Mouse (Mus musculus): ENCODE data around the gene Hnrnpd. TPM values are rescaled to one million over a fixed set of nuclear protein-coding genes. Genes with fewer than 3 reads are reported as not detected.

The Hnrnpd gene
- 19.3 and 29.6 TPM in 2 replicates for polyA plus RNA-seq (2012; rRNA removed)

DNA sequence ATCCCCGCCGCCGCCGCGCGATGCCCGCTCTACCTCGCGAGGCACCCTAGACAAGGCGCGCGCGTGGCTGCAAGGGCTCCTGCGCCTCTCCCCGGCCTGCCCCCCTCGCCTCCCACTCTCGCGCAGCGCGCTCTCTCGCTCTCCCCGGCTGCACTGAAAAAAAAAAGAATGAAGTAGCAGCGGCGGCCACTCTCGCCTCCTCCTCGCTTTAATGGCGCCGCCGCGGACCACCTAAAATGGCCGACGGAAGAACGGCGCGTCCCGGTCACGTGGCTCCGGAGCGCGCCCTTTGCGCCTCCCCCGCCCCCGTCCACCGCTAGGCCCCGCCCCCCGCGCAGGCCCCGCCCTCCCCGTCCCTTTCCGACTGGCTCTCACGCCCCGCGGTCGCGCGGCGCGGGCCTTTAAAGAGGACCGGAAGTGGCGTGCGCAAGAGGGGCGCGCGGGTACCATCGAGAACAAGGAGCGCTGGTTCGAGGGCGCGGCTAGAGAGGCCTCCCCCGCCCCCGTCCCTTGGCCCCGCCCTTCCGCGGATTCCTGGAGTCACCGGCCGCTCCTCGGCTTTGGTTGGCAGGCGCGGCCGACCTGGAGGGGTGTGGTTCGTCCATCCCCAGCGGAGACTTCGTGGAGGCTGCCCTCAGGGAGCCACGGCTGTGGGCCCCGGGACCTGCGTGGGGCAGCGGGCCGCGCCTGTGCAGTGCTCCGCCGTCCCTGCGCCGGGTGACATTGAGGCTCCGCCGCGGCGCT is at the start of gene Hnrnpd, which contains the start of gene 4930524J08Rik:
Hnrnpd (minus strand) TSS at position 240 of the 744 bp plus-strand sequence.
4930524J08Rik (plus strand) TSS at position 363 of the 744 bp plus-strand sequence.

DNA sequence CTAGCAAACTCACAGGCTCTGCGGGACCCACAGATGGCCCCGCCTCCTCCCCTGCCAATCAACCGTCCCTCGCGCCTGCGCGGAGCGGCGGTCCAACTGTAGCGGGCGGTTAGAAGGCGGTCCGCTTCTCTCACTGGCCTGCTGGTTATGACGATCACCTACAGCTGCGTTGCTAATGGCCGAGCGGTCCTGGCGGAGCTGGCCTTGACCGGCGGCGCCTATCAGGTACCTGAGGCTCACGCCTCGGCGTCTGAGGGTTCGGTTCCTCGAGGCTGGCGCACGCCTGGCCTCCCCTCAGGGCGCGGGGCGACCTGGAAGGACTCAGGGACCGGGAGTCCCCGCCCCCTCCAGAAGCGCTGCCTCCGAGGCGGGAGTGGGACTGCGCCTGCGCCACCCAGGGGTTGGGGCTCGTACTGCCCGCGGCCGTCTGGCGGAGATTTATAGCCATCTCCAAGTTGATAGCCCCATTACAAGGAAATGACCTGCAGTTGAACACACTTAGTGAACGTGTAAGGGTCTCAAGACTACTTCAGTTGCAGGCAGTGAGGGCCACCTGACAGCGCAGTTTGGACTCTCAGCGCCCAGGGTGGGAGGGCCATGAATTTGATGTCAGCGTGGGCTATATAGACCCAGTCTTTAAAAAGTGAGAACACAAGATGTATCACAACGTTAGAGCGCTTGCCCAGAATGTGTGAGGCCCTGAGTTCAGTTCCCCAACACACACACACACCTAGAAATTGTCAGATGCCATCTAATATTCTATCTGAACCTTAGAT is 72.4 kb downstream of the Hnrnpd start, which contains the start of gene Vamp9:
Vamp9 (plus strand) TSS at position 74 of the 776 bp plus-strand sequence.

Other genes with a start within 250 kb of the Hnrnpd start
- 6.3 and 6.7 TPM in 2 replicates for gene Rasgef1b, start 249.9 kb downstream of the Hnrnpd start, polyA plus RNA-seq (2012; rRNA removed)
- gene Vamp9, start 72.7 kb downstream of the Hnrnpd start, polyA plus RNA-seq (2012; rRNA removed), result 0.54 TPM in 1 of 2 replicates, not detected in the other
- 2.6 and 4.3 TPM in 2 replicates for gene 4930524J08Rik, start 123 bp upstream of the Hnrnpd start, polyA plus RNA-seq (2012; rRNA removed)
- gene Hnrnpdl, start 60.7 kb upstream of the Hnrnpd start, polyA plus RNA-seq (2012; rRNA removed), result 18.4 and 27.9 TPM in 2 replicates
- gene Enoph1, start 61.0 kb upstream of the Hnrnpd start, polyA plus RNA-seq (2012; rRNA removed), result 13.3 and 18.6 TPM in 2 replicates
- gene Tmem150c, start 180.9 kb upstream of the Hnrnpd start, polyA plus RNA-seq (2012; rRNA removed), result 0.05 and 0.29 TPM in 2 replicates

Data from stomach, adult 2 months (tissue).